Mouse (Mus musculus) myocyte (in vitro differentiated cells): ENCODE results near the gene Gpatch1. TPM values are rescaled to one million over a fixed set of nuclear protein-coding genes. Genes with fewer than 3 reads are reported as not detected.

Experiments used
- H3K27me3 ChIP-seq: one replicate; pipeline ENCODE4 v1.6.1; 2011; ENCODE audit not compliant: control insufficient read depth, insufficient read depth, insufficient read length
- H3K36me3 ChIP-seq: one replicate; pipeline ENCODE4 v1.6.1; 2011; ENCODE audit not compliant: control insufficient read depth, insufficient read depth
- H3K4me2 ChIP-seq: one replicate; pipeline ENCODE4 v1.6.1; 2011; ENCODE audit warnings: low read depth, control low read depth
- H3K4me3 ChIP-seq: one replicate; pipeline ENCODE4 v1.5.1; 2011; ENCODE audit warnings: mild to moderate bottlenecking, control low read depth, moderate library complexity
- H3K79me2 ChIP-seq: one replicate; pipeline ENCODE4 v1.6.1; 2011; ENCODE audit not compliant: control insufficient read depth, insufficient read depth
- H3ac ChIP-seq: one replicate; pipeline ENCODE4 v1.6.1; 2011; ENCODE audit not compliant: control insufficient read depth, insufficient read length
- CEBPB ChIP-seq: IDR thresholded peaks from 2 replicates; pipeline ENCODE4 v1.6.1; 2011; ENCODE audit warnings: mild to moderate bottlenecking, moderate library complexity; ENCODE audit not compliant: poor library complexity, insufficient read depth, severe bottlenecking
- E2F4 ChIP-seq: IDR thresholded peaks from one replicate; pipeline ENCODE4 v1.6.1; 2011; ENCODE audit warnings: mild to moderate bottlenecking, control low read depth, moderate library complexity; ENCODE audit not compliant: insufficient read depth
- MAX ChIP-seq: IDR thresholded peaks from one replicate; pipeline ENCODE4 v1.6.1; 2011; ENCODE audit warnings: low read depth, mild to moderate bottlenecking, control low read depth
- MYOD1 ChIP-seq, 3 experiments: IDR thresholded peaks; one replicate each; pipeline ENCODE4 v1.6.1; 2011; ENCODE audit warnings: control low read depth in 2 of 3, low read depth in 2 of 3, mild to moderate bottlenecking in 2 of 3, moderate library complexity in 1 of 3; ENCODE audit not compliant: insufficient read length in 2 of 3, control insufficient read depth in 1 of 3
- MYOG ChIP-seq, 3 experiments: IDR thresholded peaks; one replicate each; pipeline ENCODE4 v1.6.1; 2011; ENCODE audit warnings: control low read depth in 2 of 3, low read depth in 2 of 3, mild to moderate bottlenecking in 2 of 3; ENCODE audit not compliant: insufficient read length in 2 of 3, control insufficient read depth in 1 of 3, insufficient read depth in 1 of 3
- POLR2A ChIP-seq: IDR thresholded peaks from one replicate; pipeline ENCODE4 v1.6.1; 2011; ENCODE audit warnings: low read depth, mild to moderate bottlenecking, control low read depth, moderate library complexity; ENCODE audit not compliant: insufficient read length
- POLR2AphosphoS2 ChIP-seq: IDR thresholded peaks from one replicate; pipeline ENCODE4 v1.6.1; 2011; ENCODE audit warnings: low read depth, control low read depth; ENCODE audit not compliant: insufficient read length
- REST ChIP-seq: IDR thresholded peaks from one replicate; pipeline ENCODE4 v1.6.1; 2011; ENCODE audit warnings: mild to moderate bottlenecking, control low read depth, moderate library complexity; ENCODE audit not compliant: insufficient read depth, insufficient read length
- SRF ChIP-seq: IDR thresholded peaks from one replicate; pipeline ENCODE4 v1.6.1; 2011; ENCODE audit warnings: low read depth; ENCODE audit not compliant: control insufficient read depth, insufficient read length
- TCF12 ChIP-seq: IDR thresholded peaks from one replicate; pipeline ENCODE4 v1.6.1; 2011; ENCODE audit warnings: mild to moderate bottlenecking, control low read depth; ENCODE audit not compliant: poor library complexity, insufficient read depth, severe bottlenecking
- TCF3 ChIP-seq: IDR thresholded peaks from one replicate; pipeline ENCODE4 v1.6.1; 2011; ENCODE audit warnings: low read depth, control low read depth; ENCODE audit not compliant: insufficient read length
- USF1 ChIP-seq: IDR thresholded peaks from one replicate; pipeline ENCODE4 v1.6.1; 2011; ENCODE audit warnings: low read depth, mild to moderate bottlenecking, control low read depth, moderate library complexity
- polyA plus RNA-seq: library from polyadenylated mRNA; unstranded; fragments of >200 nt; fragmentation: generic; extraction: Trizol; gene quantifications from one replicate; pipeline ENCODE4 v1.2.1, GENCODE M21; 2012; ENCODE audit warnings: missing spikeins

Gpatch1 gene
- polyA plus RNA-seq, 1 experiment: 4.8 TPM

DNA sequence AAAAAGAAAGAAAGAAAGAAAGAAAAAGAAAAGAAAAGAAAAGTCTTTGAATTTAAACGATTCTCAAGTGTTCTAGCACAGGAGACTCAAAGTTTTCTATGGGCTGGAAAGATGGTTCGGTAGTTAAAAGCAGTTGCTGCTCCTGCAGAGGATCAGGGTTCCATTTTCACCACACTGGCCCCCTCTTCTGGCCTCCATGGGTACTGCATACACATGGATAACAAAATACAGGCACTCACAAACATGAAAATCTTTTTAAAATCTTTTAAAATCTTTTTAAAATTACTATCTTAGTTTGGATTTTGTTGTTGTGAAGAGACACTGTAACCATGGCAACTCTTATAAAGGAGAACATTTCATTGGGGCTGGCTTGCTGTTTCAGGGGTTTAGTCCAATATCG lies 87.9 kb downstream of the Gpatch1 start:
- no peak overlapping the region for H3K4me2 ChIP-seq
- peaks cover 6% of the 10 kb centered on the region for H3K27me3 ChIP-seq
- no peaks in the 10 kb centered on the region for H3K36me3 ChIP-seq
- TF ChIP-seq REST (no peak), SRF (no peak), MYOG (IDR thresholded peaks at IDR 0.05; ENCODE audit: control insufficient read depth in 1 of 3, insufficient read depth in 1 of 3, insufficient read length in 2 of 3, low read depth in 2 of 3) (no peak), POLR2A (no peak), POLR2AphosphoS2 (no peak), USF1 (no peak), MYOD1 (IDR thresholded peaks at IDR 0.05; ENCODE audit: control insufficient read depth in 1 of 3, insufficient read length in 2 of 3, low read depth in 2 of 3) (no peak), TCF3 (no peak), CEBPB (no peak), TCF12 (no peak), MAX (no peak), E2F4 (no peak)
- no peak overlapping the region for H3K4me3 ChIP-seq
- no peak overlapping the region for H3ac ChIP-seq
- H3K79me2 ChIP-seq: no peaks in the 10 kb centered on the region

Other genes starting within 250 kb of the Gpatch1 start
- 7.7 TPM for gene Cebpa, start 199.1 kb downstream of the Gpatch1 start, polyA plus RNA-seq
- gene Slc7a10, start 132.1 kb downstream of the Gpatch1 start, polyA plus RNA-seq: not detected
- gene Lrp3, start 102.9 kb downstream of the Gpatch1 start, polyA plus RNA-seq: not detected
- gene Rhpn2, start 15.7 kb upstream of the Gpatch1 start, polyA plus RNA-seq: 0.66 TPM
- 6.8 TPM for gene Faap24, start 78.4 kb upstream of the Gpatch1 start, polyA plus RNA-seq
- gene Cep89, start 78.6 kb upstream of the Gpatch1 start, polyA plus RNA-seq: 14.7 TPM
- gene Slc7a9, start 130.4 kb upstream of the Gpatch1 start, polyA plus RNA-seq: not detected
- gene Tdrd12, start 219.3 kb upstream of the Gpatch1 start, polyA plus RNA-seq: not detected
- 18.3 TPM for gene Nudt19, start 237.9 kb upstream of the Gpatch1 start, polyA plus RNA-seq